Mouse (Mus musculus) cerebellum, adult 11-12 months (tissue): ENCODE measurements around the gene Zfp941.

Experiments used
- DNase-seq: peaks from one replicate; pipeline ENCODE4 v3.0.0; 2022

Zfp941 gene

GRCm38 (mm10) chr7:140840750-140841735 is 19.1 kb upstream of the Zfp941 start:
- no peak for DNase-seq

GRCm38 (mm10) chr7:140839556-140839955 is 17.6 kb upstream of the Zfp941 start:
- DNase-seq = no peak

- DNase-seq = no peak
These were observed 14.5 kb upstream of the Zfp941 start for GRCm38 (mm10) chr7:140836243-140837115.

- DNase-seq = no peak
These were observed 13.7 kb upstream of the Zfp941 start for GRCm38 (mm10) chr7:140835758-140836087.

- no peak for DNase-seq
These were observed 13.2 kb upstream of the Zfp941 start, which contains the start of gene Urah for GRCm38 (mm10) chr7:140834968-140835757. Gene Urah (plus strand): TSS chr7:140835018.

- DNase-seq = no peak
These were observed 11.4 kb upstream of the Zfp941 start for GRCm38 (mm10) chr7:140833341-140833740.

GRCm38 (mm10) chr7:140831447-140831846 is 9.5 kb upstream of the Zfp941 start:
- DNase-seq = no peak

GRCm38 (mm10) chr7:140828171-140828881 is 6.3 kb upstream of the Zfp941 start:
- DNase-seq = peak; percentile 85

- no peak for DNase-seq
These were observed 753 bp upstream of the Zfp941 start for GRCm38 (mm10) chr7:140822731-140823130.

- DNase-seq = peak; percentile 45
These were observed 699 bp downstream of the Zfp941 start for GRCm38 (mm10) chr7:140821305-140821652.

GRCm38 (mm10) chr7:140820173-140820572 is 1.8 kb downstream of the Zfp941 start:
- no peak for DNase-seq

- DNase-seq = no peak
These were observed 9.1 kb downstream of the Zfp941 start for GRCm38 (mm10) chr7:140812850-140813249.

GRCm38 (mm10) chr7:140811714-140812113 is 10.3 kb downstream of the Zfp941 start:
- DNase-seq = no peak

GRCm38 (mm10) chr7:140810496-140810895 is 11.5 kb downstream of the Zfp941 start:
- DNase-seq = no peak

- DNase-seq = no peak
These were observed 16.3 kb downstream of the Zfp941 start for GRCm38 (mm10) chr7:140805704-140806103.

GRCm38 (mm10) chr7:140802629-140803028 is 19.3 kb downstream of the Zfp941 start:
- DNase-seq = no peak

GRCm38 (mm10) chr7:140798212-140798611 is 23.8 kb downstream of the Zfp941 start:
- no peak for DNase-seq

- no peak for DNase-seq
These were observed 24.4 kb downstream of the Zfp941 start for GRCm38 (mm10) chr7:140797619-140798018.

GRCm38 (mm10) chr7:140793541-140793940 is 28.4 kb downstream of the Zfp941 start:
- DNase-seq = no peak

GRCm38 (mm10) chr7:140788053-140788435 is 33.9 kb downstream of the Zfp941 start:
- no peak for DNase-seq

GRCm38 (mm10) chr7:140787406-140788052 is 34.4 kb downstream of the Zfp941 start, which contains the start of gene Syce1:
Gene Syce1 (minus strand): TSS chr7:140787852.
- DNase-seq = no peak

GRCm38 (mm10) chr7:140780548-140780947 is 41.4 kb downstream of the Zfp941 start:
- DNase-seq = no peak
